Mouse (Mus musculus) embryonic facial prominence, embryonic 11.5 days (tissue): ENCODE measurements around the gene Gm21987. TPM values are rescaled to one million over a fixed set of nuclear protein-coding genes. Genes with fewer than 3 reads are reported as not detected.

Source experiments
- ATAC-seq: fragments of 200-750 bp; cut with Nextera tagmentation; replicated peaks from 2 replicates; pipeline ENCODE4 v1.8.0; 2017; ENCODE audit warnings: low read depth; ENCODE audit not compliant: insufficient number of reproducible peaks, low FRiP score, low TSS enrichment
- DNase-seq: peaks from one replicate; pipeline ENCODE4 v3.0.0-alpha.2; 2015; ENCODE audit warnings: low spot score
- H3K27ac ChIP-seq: fragments of 300-500 bp; sonication (generic); replicated peaks from 2 replicates; pipeline ENCODE4 v1.5.1; 2014; ENCODE audit warnings: mild to moderate bottlenecking, low read depth, low read length, control low read depth
- H3K27me3 ChIP-seq: fragments of 300-500 bp; sonication (generic); 2 replicates; pipeline ENCODE4 v1.6.1; 2014; ENCODE audit warnings: mild to moderate bottlenecking, low read length, moderate library complexity, mixed read lengths; ENCODE audit not compliant: control insufficient read depth, insufficient read depth
- H3K36me3 ChIP-seq: fragments of 300-500 bp; sonication (generic); replicated peaks from 2 replicates; pipeline ENCODE4 v1.6.1; 2014; ENCODE audit warnings: low read depth, mild to moderate bottlenecking, low read length, moderate library complexity, mixed read lengths; ENCODE audit not compliant: control insufficient read depth, insufficient read depth
- H3K4me1 ChIP-seq: fragments of 300-500 bp; sonication (generic); 2 replicates; pipeline ENCODE4 v1.6.1; 2014; ENCODE audit warnings: low read length, mixed read lengths; ENCODE audit not compliant: control insufficient read depth, insufficient read depth
- H3K4me2 ChIP-seq: fragments of 300-500 bp; sonication (generic); 2 replicates; pipeline ENCODE4 v1.6.1; 2014; ENCODE audit warnings: low read depth, mild to moderate bottlenecking, control low read depth, low read length, moderate library complexity
- H3K4me3 ChIP-seq: fragments of 300-500 bp; sonication (generic); 2 replicates; pipeline ENCODE4 v1.5.1; 2014; ENCODE audit warnings: low read depth, low read length, control low read depth
- H3K9ac ChIP-seq: fragments of 300-500 bp; sonication (generic); replicated peaks from 2 replicates; pipeline ENCODE4 v1.6.1; 2014; ENCODE audit warnings: mild to moderate bottlenecking, control low read depth, low read length
- H3K9me3 ChIP-seq: fragments of 300-500 bp; sonication (generic); replicated peaks from 2 replicates; pipeline ENCODE4 v1.6.1; 2016; ENCODE audit warnings: mild to moderate bottlenecking, low read length, inconsistent platforms, mixed read lengths; ENCODE audit not compliant: control insufficient read depth
- WGBS: fragments of 180-500 bp; shearing (Covaris S2); extraction: QIAGEN DNeasy Blood & Tissue Kit; methylation state at CpG from one replicate; pipeline ENCODE4 v1.1.7; 2014; 5-methylcytosine and 5-hydroxymethylcytosine counted together
- polyA plus RNA-seq: library from polyadenylated mRNA; unstranded; fragments of >200 nt; fragmentation: Nextera tagmentation; extraction: Ambion mirVana; gene quantifications from 2 replicates; pipeline ENCODE4 v1.2.1, GENCODE M21; 2014

Gm21987 gene
- polyA plus RNA-seq, 1 experiment from 2014 or later = 0.69 TPM

- H3K4me1 ChIP-seq = no peaks in the 10 kb centered on the region; the same call in 1 of the 2 replicates
- H3K9ac ChIP-seq = no peak overlapping the region
- DNase-seq (peak; percentile 26), ATAC-seq (no peak)
- no peaks in the 10 kb centered on the region for H3K9me3 ChIP-seq
- H3K27me3 ChIP-seq = no peaks in the 10 kb centered on the region
- no peaks in the 10 kb centered on the region for H3K36me3 ChIP-seq
- no peak overlapping the region for H3K4me3 ChIP-seq
- no peak overlapping the region for H3K4me2 ChIP-seq
- no peak overlapping the region for H3K27ac ChIP-seq
- 80% methylated on average over 10 of the region's 10 CpGs for WGBS
Measured at GRCm38 (mm10) chr16:38374379-38375140, 27.7 kb downstream of the Gm21987 start.

GRCm38 (mm10) chr16:38375182-38375581 lies 28.3 kb downstream of the Gm21987 start:
- ATAC-seq = no peak
- no peaks in the 10 kb centered on the region for H3K27me3 ChIP-seq
- no peaks in the 10 kb centered on the region for H3K36me3 ChIP-seq
- DNase-seq = no peak
- no peak overlapping the region for H3K9ac ChIP-seq
- H3K4me3 ChIP-seq = no peak overlapping the region
- H3K4me2 ChIP-seq = no peak overlapping the region
- H3K4me1 ChIP-seq = no peaks in the 10 kb centered on the region; the same call in 1 of the 2 replicates
- H3K9me3 ChIP-seq = no peaks in the 10 kb centered on the region
- no peak overlapping the region for H3K27ac ChIP-seq
- 79% methylated on average over 7 of the region's 7 CpGs for WGBS

DNA sequence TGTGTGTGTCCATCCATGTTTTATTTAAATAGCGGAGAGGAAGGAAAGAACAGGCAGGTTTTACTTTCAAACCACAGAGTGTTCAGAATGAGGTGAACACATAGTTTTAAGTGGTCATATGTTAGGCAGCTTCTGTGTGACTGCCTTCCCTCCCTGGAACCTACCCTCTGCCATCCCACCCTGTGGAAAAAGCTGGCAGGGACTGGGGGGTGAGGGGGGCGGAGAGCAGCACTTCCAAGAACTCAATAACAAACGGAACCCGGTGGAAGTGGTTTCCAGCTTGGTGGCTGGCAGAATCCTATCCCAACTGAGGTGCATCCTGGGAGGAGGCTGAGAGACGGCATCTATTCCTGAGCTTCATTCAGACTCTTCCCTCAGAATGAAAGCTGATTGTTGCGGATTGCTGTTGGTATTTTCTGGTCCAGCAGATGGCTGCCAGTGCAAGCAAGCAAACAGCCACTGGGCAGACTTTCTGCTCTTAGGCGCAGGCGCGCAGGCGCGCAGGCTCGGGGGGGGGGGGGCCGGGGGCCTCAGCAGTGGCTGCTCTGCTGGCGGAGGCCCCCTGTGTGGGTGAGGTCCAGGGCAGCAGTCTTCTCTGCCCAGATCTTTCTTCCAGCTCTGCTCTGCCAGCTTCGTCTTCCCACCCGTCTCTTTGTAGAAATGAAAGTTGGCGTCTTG lies 29.5 kb downstream of the Gm21987 start:
- H3K4me1 ChIP-seq = no peaks in the 10 kb centered on the region; the same call in 1 of the 2 replicates
- no peaks in the 10 kb centered on the region for H3K9me3 ChIP-seq
- H3K27me3 ChIP-seq = no peaks in the 10 kb centered on the region
- peak; percentile 61 for DNase-seq
- ATAC-seq = peak; percentile 77
- H3K9ac ChIP-seq = peak overlapping the region; percentile 39
- no peaks in the 10 kb centered on the region for H3K36me3 ChIP-seq
- H3K27ac ChIP-seq = peak overlapping the region; percentile 35; the same call in 1 of the 2 replicates
- peak overlapping the region; percentile 13 for H3K4me2 ChIP-seq
- H3K4me3 ChIP-seq = peak overlapping the region; percentile 5; the same call in 1 of the 2 replicates
- 32% methylated on average over 16 of the region's 17 CpGs for WGBS

DNA sequence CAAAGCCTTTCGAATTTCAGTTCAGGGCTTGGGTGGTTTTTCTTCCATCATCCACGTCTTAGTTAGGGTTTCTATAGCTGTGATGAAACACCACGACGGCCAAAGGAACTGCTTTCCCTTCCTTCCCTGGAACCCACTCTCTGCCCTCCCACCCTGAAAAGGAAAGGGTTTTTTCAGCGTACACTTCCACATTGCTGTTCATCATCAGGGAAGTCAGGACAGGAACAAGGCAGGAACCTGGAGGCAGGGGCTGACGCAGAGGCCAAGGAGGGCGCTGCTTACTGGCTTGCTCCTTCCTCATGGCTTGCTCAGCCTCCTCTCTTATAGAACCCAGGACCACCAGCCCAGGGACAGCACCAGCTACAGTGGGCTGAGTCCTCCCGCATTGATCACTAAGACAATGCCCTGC lies 30.0 kb downstream of the Gm21987 start:
- no peaks in the 10 kb centered on the region for H3K9me3 ChIP-seq
- H3K27ac ChIP-seq = peak overlapping the region; percentile 35; the same call in 1 of the 2 replicates
- 54% methylated on average over 8 of the region's 8 CpGs for WGBS
- DNase-seq = no peak
- peak overlapping the region; percentile 39 for H3K9ac ChIP-seq
- H3K4me2 ChIP-seq = peak overlapping the region; percentile 13
- no peak for ATAC-seq
- no peak overlapping the region for H3K4me3 ChIP-seq
- no peaks in the 10 kb centered on the region; the same call in 1 of the 2 replicates for H3K4me1 ChIP-seq
- no peaks in the 10 kb centered on the region for H3K36me3 ChIP-seq
- H3K27me3 ChIP-seq = no peaks in the 10 kb centered on the region

DNA sequence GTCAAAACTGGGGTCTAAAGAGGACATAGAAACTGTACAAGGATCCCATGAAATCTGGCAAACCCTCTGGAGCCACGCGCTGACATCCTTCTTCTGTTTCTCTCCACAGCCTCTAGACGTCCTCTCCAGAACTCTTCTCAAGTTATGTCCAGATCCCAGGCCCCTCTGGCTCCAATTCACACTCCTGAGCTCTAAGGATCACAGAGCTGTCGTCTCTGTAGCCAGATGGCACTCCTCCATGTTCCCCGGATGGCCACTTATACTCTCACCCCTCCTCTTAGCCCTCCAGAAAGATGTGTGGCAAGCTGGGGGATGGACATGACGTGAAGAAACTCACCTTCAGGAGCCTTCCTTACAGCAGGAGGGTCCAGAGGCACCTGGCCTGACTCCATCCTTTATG lies 30.7 kb downstream of the Gm21987 start:
- no peaks in the 10 kb centered on the region; the same call in 1 of the 2 replicates for H3K4me1 ChIP-seq
- H3K4me3 ChIP-seq = no peak overlapping the region
- DNase-seq = no peak
- no peak overlapping the region for H3K9ac ChIP-seq
- H3K9me3 ChIP-seq = no peaks in the 10 kb centered on the region
- H3K27me3 ChIP-seq = no peaks in the 10 kb centered on the region
- no peaks in the 10 kb centered on the region for H3K36me3 ChIP-seq
- H3K27ac ChIP-seq = no peak overlapping the region
- no peak overlapping the region for H3K4me2 ChIP-seq
- no peak for ATAC-seq
- WGBS = 83% methylated on average over 6 of the region's 6 CpGs

GRCm38 (mm10) chr16:38378591-38378990 lies 31.8 kb downstream of the Gm21987 start:
- whole genome bisulfite sequencing = 66% methylated on average over 6 of the region's 6 CpGs
- DNase-seq (no peak), ATAC-seq (no peak)
- Histone ChIP-seq H3K36me3 (no peaks in the 10 kb centered on the region), H3K4me2 (no peak overlapping the region), H3K4me3 (no peak overlapping the region), H3K27ac (no peak overlapping the region), H3K9ac (no peak overlapping the region), H3K4me1 (no peaks in the 10 kb centered on the region; the same call in 1 of the 2 replicates), H3K9me3 (no peaks in the 10 kb centered on the region), H3K27me3 (no peaks in the 10 kb centered on the region)

DNA sequence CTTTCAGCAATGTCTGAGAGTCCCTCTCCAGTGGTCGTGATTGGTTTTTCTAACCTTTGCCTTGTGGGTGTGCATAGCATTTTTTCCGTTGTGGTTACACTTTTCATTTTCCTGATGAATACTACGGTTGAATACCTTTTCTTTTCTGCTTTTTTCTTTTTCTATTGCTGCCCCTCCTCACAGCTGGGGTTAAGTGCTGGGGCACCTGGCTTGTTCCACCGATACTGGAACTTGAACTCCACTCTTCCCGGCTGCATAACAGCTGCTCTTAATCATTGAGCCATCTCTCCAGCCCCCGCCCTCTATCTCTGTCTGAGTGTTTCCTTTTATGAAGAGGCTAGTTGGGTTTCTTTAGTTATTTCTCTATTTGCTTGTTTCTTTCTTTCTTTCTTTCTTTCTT lies 32.2 kb downstream of the Gm21987 start:
- Histone ChIP-seq H3K36me3 (no peaks in the 10 kb centered on the region), H3K27ac (no peak overlapping the region), H3K27me3 (no peaks in the 10 kb centered on the region), H3K4me2 (no peak overlapping the region), H3K9me3 (no peaks in the 10 kb centered on the region), H3K4me3 (no peak overlapping the region), H3K9ac (no peak overlapping the region), H3K4me1 (no peaks in the 10 kb centered on the region; the same call in 1 of the 2 replicates)
- DNase-seq (peak; percentile 46), ATAC-seq (no peak)
- WGBS = 32% methylated on average over 6 of the region's 6 CpGs

DNA sequence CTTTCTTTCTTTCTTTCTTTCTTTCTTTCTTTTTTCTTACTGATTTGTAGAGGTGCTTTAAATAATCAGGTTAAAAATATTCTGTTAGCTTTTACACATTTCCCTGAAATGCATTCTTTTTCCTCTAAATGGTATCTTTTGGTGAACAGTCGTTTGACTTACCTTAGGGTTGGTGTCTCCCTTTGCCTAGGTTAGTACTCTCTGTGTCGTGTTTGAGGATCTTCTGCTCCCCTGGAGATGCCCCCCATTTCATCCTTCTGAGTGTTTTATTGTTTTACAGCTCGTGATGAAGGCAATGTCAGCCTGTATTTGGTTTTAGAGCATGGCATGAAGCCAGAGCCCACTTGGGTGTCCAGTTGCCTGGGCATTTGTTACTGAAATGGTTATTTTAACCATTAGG lies 32.7 kb downstream of the Gm21987 start:
- Histone ChIP-seq H3K9ac (no peak overlapping the region), H3K36me3 (no peaks in the 10 kb centered on the region), H3K4me3 (no peak overlapping the region), H3K4me2 (no peak overlapping the region), H3K27ac (no peak overlapping the region), H3K4me1 (no peaks in the 10 kb centered on the region; the same call in 1 of the 2 replicates), H3K27me3 (no peaks in the 10 kb centered on the region), H3K9me3 (no peaks in the 10 kb centered on the region)
- DNase-seq = no peak
- ATAC-seq = no peak
- 58% methylated on average over 3 of the region's 3 CpGs for WGBS
